Mouse (Mus musculus) lung, adult 2 months (tissue): ENCODE data around the gene Avp.

Source experiments
- CTCF ChIP-seq: fragments of 200-500 bp; IDR thresholded peaks from 2 replicates; pipeline ENCODE4 v1.5.1; 2011; ENCODE audit warnings: mild to moderate bottlenecking, low read length, control low read depth; ENCODE audit not compliant: insufficient read depth
- POLR2A ChIP-seq: fragments of 200-500 bp; IDR thresholded peaks from 2 replicates; pipeline ENCODE4 v1.6.1; 2011; ENCODE audit warnings: low read depth, mild to moderate bottlenecking, control low read depth, low read length, borderline replicate concordance; ENCODE audit errors: extremely low read depth

DNA sequence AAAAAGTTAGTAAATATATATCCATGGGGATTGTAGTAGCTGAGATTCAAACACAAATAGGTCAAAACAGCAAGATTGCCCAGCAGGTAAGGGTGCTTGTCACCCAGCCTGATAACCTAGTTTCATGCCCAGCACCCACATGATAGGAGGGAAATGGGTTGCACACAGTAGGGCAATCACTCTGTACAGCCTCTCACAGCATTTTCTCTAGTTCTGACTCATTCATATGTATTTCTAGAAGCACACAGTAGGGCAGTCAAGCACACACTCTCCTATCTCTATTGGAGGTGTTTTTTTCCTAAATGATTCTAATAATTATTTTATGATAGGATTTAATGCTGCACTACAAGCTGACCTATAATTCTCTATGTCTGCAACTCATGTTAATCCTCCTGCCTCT is 12.4 kb downstream of the Avp start:
- no peak for TF ChIP-seq POLR2A
- no peak for TF ChIP-seq CTCF
